In the genomic region with DNA sequence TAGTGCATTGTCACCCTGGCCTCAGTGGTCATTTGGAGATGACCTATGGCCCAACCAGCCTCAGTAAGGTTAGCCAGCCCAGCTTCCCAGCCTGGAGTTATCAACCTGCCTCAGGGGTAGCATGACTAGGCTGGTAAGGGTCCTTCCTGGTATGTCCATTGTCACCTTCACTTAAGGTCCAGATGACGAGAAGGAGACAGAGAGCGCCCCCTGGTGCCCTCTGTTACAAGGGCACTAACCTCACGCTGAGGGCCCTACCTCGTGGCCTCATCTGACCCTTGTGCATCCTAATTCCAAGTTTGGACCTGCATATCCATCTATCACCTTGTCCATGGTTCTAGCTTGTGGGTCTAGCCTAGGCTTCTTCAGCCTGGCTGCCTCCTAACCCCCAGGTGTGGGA, we compare ENCODE assay signal across 8 mouse cellular contexts. TPM values are rescaled to one million over a fixed set of nuclear protein-coding genes. Genes with fewer than 3 reads are reported as not detected.
DNase-seq lines count a peak whose midpoint lies in the region; ATAC-seq and TF ChIP-seq lines count a peak whose summit lies in the region.

No protein-coding gene starts in this region.

- no peak for ATAC-seq in hindbrain, postnatal 0 days
- ATAC-seq in hindbrain, embryonic 13.5 days (ENCODE audit: low FRiP score): no peak
- ATAC-seq in megakaryocyte progenitor cell, adult 5-6 weeks (replicated peaks; ENCODE audit: poor library complexity): peak; percentile 55
- ATAC-seq in frontal cortex, adult (ENCODE audit: low TSS enrichment): no peak

- H3K79me2 ChIP-seq in MEL (ENCODE audit: control insufficient read depth, insufficient read depth, low read length, poor library complexity): no peaks in the 10 kb centered on the region

- no peaks in the 10 kb centered on the region for H3K9me3 ChIP-seq in hindbrain, postnatal 0 days (ENCODE audit: low read length)
- H3K9me3 ChIP-seq in hindbrain, embryonic 13.5 days: no peaks in the 10 kb centered on the region
- no peaks in the 10 kb centered on the region for H3K9me3 ChIP-seq in MEL (replicated peaks; ENCODE audit: insufficient read depth, low read length)

- no peak overlapping the region for H3K9ac ChIP-seq in hindbrain, postnatal 0 days (replicated peaks; ENCODE audit: low read length)
- H3K9ac ChIP-seq in hindbrain, embryonic 13.5 days: no peak overlapping the region
- H3K9ac ChIP-seq in MEL (ENCODE audit: control insufficient read depth, low read depth, low read length, poor library complexity, severe bottlenecking): no peak overlapping the region

- peak; percentile 73 for TF ChIP-seq CTCF in hindbrain, postnatal 0 days (IDR thresholded peaks at IDR 0.05; ENCODE audit: low read depth)
- peak; percentile 7 to 50 (median 32); a peak in 3 of 6 replicates for TF ChIP-seq CTCF in MEL (IDR thresholded peaks at IDR 0.05 in 2 of 3, conservative IDR thresholded peaks at IDR 0.05 in 1 of 3; ENCODE audit: control insufficient read depth in 1 of 3, insufficient read depth in 1 of 3, low read depth in 2 of 3, low read length in 3 of 3, poor library complexity in 1 of 3, severe bottlenecking in 1 of 3)

- H3K4me1 ChIP-seq in hindbrain, postnatal 0 days (ENCODE audit: insufficient read depth, low read length): peaks cover 8% of the 10 kb centered on the region
- H3K4me1 ChIP-seq in hindbrain, embryonic 13.5 days (replicated peaks): peaks cover 18% of the 10 kb centered on the region
- no peaks in the 10 kb centered on the region for H3K4me1 ChIP-seq in MEL (ENCODE audit: control insufficient read depth in 1 of 2, insufficient read depth in 2 of 2, low read length in 2 of 2)

- H3K27ac ChIP-seq in hindbrain, postnatal 0 days: no peak overlapping the region
- no peak overlapping the region for H3K27ac ChIP-seq in hindbrain, embryonic 13.5 days
- no peak overlapping the region for H3K27ac ChIP-seq in MEL (ENCODE audit: control insufficient read depth, low read depth, low read length)

- H3K4me2 ChIP-seq in hindbrain, postnatal 0 days (ENCODE audit: low read depth, low read length): no peak overlapping the region
- no peak overlapping the region for H3K4me2 ChIP-seq in hindbrain, embryonic 13.5 days

- intact Hi-C loops in heart, postnatal 25 days (cut with DNase I): loop anchor here (1.0 kb wide), 2 partner anchors 83 to 138 kb away; no protein-coding TSS in a partner anchor

- no peaks in the 10 kb centered on the region for H3K36me3 ChIP-seq in hindbrain, postnatal 0 days (ENCODE audit: insufficient read depth, low read length)
- no peaks in the 10 kb centered on the region for H3K36me3 ChIP-seq in hindbrain, embryonic 13.5 days
- H3K36me3 ChIP-seq in MEL (ENCODE audit: control insufficient read depth in 1 of 2, insufficient read depth in 2 of 2, low read length in 2 of 2): no peaks in the 10 kb centered on the region

- no peak for TF ChIP-seq EP300 in MEL (IDR thresholded peaks at IDR 0.05; ENCODE audit: low read depth in 1 of 2, low read length in 2 of 2)

- peak; percentile 23 for DNase-seq in hindbrain, postnatal 0 days (ENCODE audit: low spot score)
- DNase-seq in 3T3-L1 (ENCODE audit: low read depth, low spot score): peak; percentile 36
- no peak for DNase-seq in MEL (ENCODE audit: low read depth, low spot score)
- peak; percentile 75 to 86 for DNase-seq in cerebellum, postnatal 14 days
- DNase-seq in heart, postnatal 25 days (ENCODE audit: low spot score): peak; percentile 30

- no peak; the same call in 1 of the 2 replicates for TF ChIP-seq RAD21 in MEL (IDR thresholded peaks at IDR 0.05; ENCODE audit: low read depth, low read length)

- no peaks in the 10 kb centered on the region for H3K27me3 ChIP-seq in hindbrain, postnatal 0 days (ENCODE audit: insufficient read depth, low read length)
- no peaks in the 10 kb centered on the region for H3K27me3 ChIP-seq in hindbrain, embryonic 13.5 days
- no peaks in the 10 kb centered on the region for H3K27me3 ChIP-seq in MEL (ENCODE audit: control insufficient read depth in 1 of 2, insufficient read depth in 2 of 2, low read length in 2 of 2)

- no peak for TF ChIP-seq POLR2A in MEL (IDR thresholded peaks at IDR 0.05; ENCODE audit: control insufficient read depth in 1 of 2, insufficient read depth in 1 of 2, low read depth in 1 of 2, low read length in 2 of 2, poor library complexity in 1 of 2)

- WGBS in hindbrain, postnatal 0 days: 20% methylated on average over 4 of the region's 4 CpGs
- 24% methylated on average over 4 of the region's 4 CpGs for WGBS in hindbrain, embryonic 13.5 days

- H3K4me3 ChIP-seq in hindbrain, postnatal 0 days (ENCODE audit: low read length): no peak overlapping the region
- no peak overlapping the region for H3K4me3 ChIP-seq in hindbrain, embryonic 13.5 days
- no peak overlapping the region for H3K4me3 ChIP-seq in MEL (ENCODE audit: control insufficient read depth in 1 of 2, insufficient read depth in 1 of 2, low read depth in 2 of 2, low read length in 2 of 2)

TF ChIP-seq in MEL, 35 proteins besides CTCF, POLR2A, EP300 and RAD21:
- TF ChIP-seq GABPA (IDR thresholded peaks at IDR 0.05; ENCODE audit: low read depth, low read length): no peak
- no peak for TF ChIP-seq POLR2AphosphoS2 (IDR thresholded peaks at IDR 0.05; ENCODE audit: low read length)
- TF ChIP-seq ELF1 (IDR thresholded peaks at IDR 0.05; ENCODE audit: low read depth, low read length): no peak
- TF ChIP-seq TCF12 (IDR thresholded peaks at IDR 0.05; ENCODE audit: low read depth, low read length): no peak
- TF ChIP-seq USF2 (IDR thresholded peaks at IDR 0.05; ENCODE audit: borderline replicate concordance in 1 of 2, insufficient read depth in 1 of 2, low read depth in 1 of 2, low read length in 2 of 2): no peak
- TF ChIP-seq GATA1 (IDR thresholded peaks at IDR 0.05; ENCODE audit: low read depth, low read length): no peak
- TF ChIP-seq USF1 (IDR thresholded peaks at IDR 0.05; ENCODE audit: low read depth, low read length): no peak
- TF ChIP-seq MAFK (IDR thresholded peaks at IDR 0.05; ENCODE audit: borderline replicate concordance, low read depth, low read length): no peak
- TF ChIP-seq TAL1 (IDR thresholded peaks at IDR 0.05; ENCODE audit: low read length): no peak
TF ChIP-seq in MEL: peak in this region for 0.

RNA-seq across cellular contexts. Expression of gene Zcchc14, which starts 32.7 kb away (rescaled TPM):
- 66.4 and 66.5 TPM in 2 replicates for total RNA-seq in hindbrain, postnatal 0 days (2014; rRNA removed)
- polyA plus RNA-seq in hindbrain, postnatal 0 days (2015; fragmentation: Nextera tagmentation; extraction: Ambion mirVana): 13.9 and 14.3 TPM in 2 replicates
- polyA plus RNA-seq in hindbrain, embryonic 13.5 days (2015; fragmentation: Nextera tagmentation; extraction: Ambion mirVana): 27.5 and 28.3 TPM in 2 replicates
- total RNA-seq in MEL (2012; rRNA removed): 0.04 TPM in 1 of 2 replicates, not detected in the other
- under 1 TPM in 1 of 2 experiments, not detected in 1; 0.11 TPM for polyA plus RNA-seq in MEL (2012; ENCODE audit: insufficient read depth in 1 of 2, insufficient read length in 2 of 2, low read depth in 1 of 2, low replicate concordance in 2 of 2, missing spikeins in 1 of 2)
- total RNA-seq in heart, postnatal 25 days (2021): 10 to 100 TPM; 27.1 to 31.3 TPM
- 0.07 TPM in 1 of 2 replicates, not detected in the other for total RNA-seq in megakaryocyte progenitor cell, adult 5-6 weeks (2015)
- 0.04 TPM in 1 of 2 replicates, not detected in the other for total RNA-seq in megakaryocyte progenitor cell, adult 5-6 weeks (2017)

RNA-seq across cellular contexts. Expression of gene Jph3, which starts 44.0 kb away (rescaled TPM):
- total RNA-seq in hindbrain, postnatal 0 days (2014; rRNA removed): 66.0 and 75.2 TPM in 2 replicates
- polyA plus RNA-seq in hindbrain, postnatal 0 days (2015; fragmentation: Nextera tagmentation; extraction: Ambion mirVana): 98.3 and 102 TPM in 2 replicates
- 87.0 and 90.0 TPM in 2 replicates for polyA plus RNA-seq in hindbrain, embryonic 13.5 days (2015; fragmentation: Nextera tagmentation; extraction: Ambion mirVana)
- not detected in 2 replicates for total RNA-seq in MEL (2012; rRNA removed)
- polyA plus RNA-seq in MEL (2012; ENCODE audit: insufficient read depth in 1 of 2, insufficient read length in 2 of 2, low read depth in 1 of 2, low replicate concordance in 2 of 2, missing spikeins in 1 of 2): under 1 TPM in 1 of 2 experiments, not detected in 1; 0.15 TPM
- not detected for total RNA-seq in heart, postnatal 25 days (2021)
- total RNA-seq in megakaryocyte progenitor cell, adult 5-6 weeks (2015): not detected in 2 replicates
- total RNA-seq in megakaryocyte progenitor cell, adult 5-6 weeks (2017): 0.04 TPM in 1 of 2 replicates, not detected in the other

Comparison
In these comparisons a context has a peak if more than half of its experiments do, and no peak if none do; other contexts are left out.
1. RNA of gene Zcchc14, which starts 32.7 kb away (total RNA-seq): 66.4 to 66.5 TPM in hindbrain, postnatal 0 days and 27.1 to 31.3 TPM in heart, postnatal 25 days; 0.04 to 0.07 TPM in megakaryocyte progenitor cell, adult 5-6 weeks and 0.04 TPM in MEL; every median in the first group is over 10 times any median in the second.
2. RNA of gene Jph3, which starts 44.0 kb away (total RNA-seq): 66.0 to 75.2 TPM in hindbrain, postnatal 0 days; 0.04 TPM in megakaryocyte progenitor cell, adult 5-6 weeks, not detected in MEL and not detected in heart, postnatal 25 days; every median in the first group is over 10 times any median in the second.